Mouse (Mus musculus) left cerebral cortex, postnatal 10 days (tissue): Measurements from ENCODE around the gene Klhl8. TPM values are rescaled to one million over a fixed set of nuclear protein-coding genes. Genes with fewer than 3 reads are reported as not detected.

Experiments used
- DNase-seq, 2 experiments: peaks; one replicate each; pipeline ENCODE4 v3.0.0; 2021 to 2022; ENCODE audit warnings: low spot score in 2 of 2, mixed read lengths in 1 of 2; ENCODE audit errors: extremely low spot score in 1 of 2
- intact Hi-C: fragments of 180-260 bp; cut with DNase I; formaldehyde crosslinking; loops from one replicate; pipeline ENCODE4 v1.15.1; 2025
- total RNA-seq, 2 experiments: library from RNA; stranded (reverse); gene quantifications; 2 replicates each; pipeline ENCODE4 v1.2.3; 2021

The Klhl8 gene
- total RNA-seq, 2 experiments from 2014 or later = 37.8 to 40.5 TPM

DNA sequence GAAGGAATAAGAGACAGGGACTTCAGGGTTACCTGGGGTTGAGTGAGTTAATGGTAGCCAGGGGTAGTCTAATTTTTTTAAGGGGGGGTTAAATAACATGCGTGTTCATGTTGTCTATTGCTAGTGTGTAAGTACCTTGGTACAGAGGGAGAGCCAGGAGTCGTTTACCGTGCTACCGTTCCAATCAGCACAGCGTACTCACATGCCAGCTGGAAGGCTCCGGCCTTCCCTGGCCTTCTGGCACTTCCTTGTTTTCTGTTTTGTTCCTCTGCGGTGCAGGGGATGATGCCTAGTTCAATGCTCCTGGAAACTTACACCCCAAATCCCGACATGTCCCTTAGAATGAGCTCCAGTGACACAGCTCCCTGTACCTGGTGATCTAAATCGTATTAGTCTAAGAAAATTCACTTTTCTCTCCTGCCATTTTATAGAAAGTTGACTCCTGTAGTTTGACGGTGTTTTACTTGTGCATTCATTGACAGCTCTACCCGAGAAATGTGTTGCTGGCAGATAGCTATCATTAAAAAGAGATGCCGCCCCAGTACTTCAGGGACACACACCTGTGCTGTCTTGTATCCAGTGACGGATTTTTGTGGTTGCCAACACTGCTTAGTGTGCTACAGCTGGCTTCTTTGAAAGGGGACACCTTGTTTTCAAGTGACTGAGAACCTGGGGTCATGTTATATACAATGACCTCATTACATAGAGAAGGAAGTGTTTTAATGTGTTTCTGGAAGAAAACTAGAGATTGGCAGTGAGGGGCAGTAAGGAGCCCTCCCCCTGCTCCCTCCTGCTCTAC, 89.4 kb downstream of the Klhl8 start:
- intact Hi-C loops = no loop called here
- DNase-seq = no peak

DNA sequence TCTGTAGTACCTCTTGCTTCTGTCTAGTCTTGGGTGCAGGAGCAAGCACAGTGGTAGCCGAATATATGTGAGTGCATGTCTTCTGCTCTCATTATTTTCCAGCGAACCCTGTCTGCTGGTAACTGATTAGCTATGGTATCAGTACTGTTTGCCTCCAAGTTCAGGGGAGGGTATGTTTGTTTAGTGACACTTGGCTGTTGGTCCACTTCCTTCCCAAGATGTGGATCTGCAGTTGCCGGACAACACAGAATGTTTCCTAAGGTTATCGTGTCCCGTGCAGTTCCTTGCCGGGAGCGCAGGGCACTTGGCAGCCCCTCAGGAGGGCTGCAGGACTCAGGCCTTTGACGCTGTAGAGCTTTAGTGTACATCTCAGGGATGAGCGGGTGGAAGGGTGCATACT, 90.0 kb downstream of the Klhl8 start:
- no peak for DNase-seq
- intact Hi-C loops = no loop called here

DNA sequence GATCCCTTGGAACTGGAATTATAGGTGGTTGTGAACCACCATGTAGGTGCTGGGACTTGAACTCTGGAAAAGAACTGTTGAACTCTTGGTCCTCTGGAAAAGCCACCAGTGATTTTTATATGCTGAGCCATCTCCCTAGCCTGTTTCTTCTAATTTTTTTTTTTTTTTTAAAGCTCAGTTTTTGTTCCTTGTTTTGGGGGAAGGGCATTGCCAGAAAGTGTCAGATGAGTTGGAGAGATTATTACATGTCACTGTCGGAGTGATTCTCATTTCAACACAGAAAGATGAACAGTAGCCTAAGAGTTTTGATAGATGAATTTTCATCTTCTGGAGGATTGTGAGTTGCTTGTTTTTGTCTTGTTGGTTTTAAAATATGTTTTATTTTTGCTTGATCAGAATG, 91.4 kb downstream of the Klhl8 start:
- DNase-seq = no peak
- intact Hi-C loops = loop anchor here (5.0 kb wide), 3 partner anchors 37 to 137 kb away; no protein-coding TSS in a partner anchor

DNA sequence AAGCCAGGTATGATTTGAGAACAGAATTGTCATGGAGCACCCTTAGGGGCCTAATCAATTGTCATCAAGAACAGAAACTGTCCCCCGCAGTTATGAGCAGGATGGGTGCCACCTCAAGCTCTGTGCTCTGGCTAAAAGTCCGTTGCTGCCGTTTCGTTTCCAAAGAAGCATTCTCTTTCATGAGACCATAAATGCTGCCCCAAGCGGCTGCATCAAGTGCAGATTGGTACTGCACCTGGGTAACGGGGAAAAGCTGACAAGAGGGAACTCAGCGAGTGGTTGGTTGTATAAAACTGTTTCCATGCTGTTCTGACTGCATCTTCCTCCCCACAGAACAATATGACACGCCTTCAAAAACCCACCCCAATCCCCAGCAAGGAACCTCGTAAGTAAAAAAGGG, 92.5 kb downstream of the Klhl8 start:
- DNase-seq = no peak
- intact Hi-C loops = loop anchor here (5.0 kb wide), 3 partner anchors 36 to 136 kb away; no protein-coding TSS in a partner anchor

DNA sequence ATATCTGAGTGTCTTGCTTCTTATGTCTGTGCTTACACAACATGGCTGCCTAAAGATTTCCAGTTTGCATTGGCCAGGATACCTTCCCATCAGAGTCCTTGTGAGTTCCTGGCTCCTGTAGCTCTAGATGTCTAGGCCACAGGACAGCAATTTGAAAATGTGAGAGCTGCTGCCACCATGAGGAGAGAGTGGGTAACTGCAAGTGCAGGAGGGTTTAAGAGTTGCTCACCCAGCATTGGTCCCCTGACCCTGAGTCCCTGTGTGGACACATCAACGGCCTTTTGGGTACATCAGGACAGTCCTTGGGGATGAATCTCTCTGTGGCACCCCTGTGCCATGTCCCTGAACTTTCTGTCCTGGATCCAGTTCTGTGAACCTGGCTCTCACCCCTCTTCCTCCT, 93.3 kb downstream of the Klhl8 start:
- DNase-seq = peak; percentile 63 to 65
- intact Hi-C loops = loop anchor here (5.0 kb wide), 3 partner anchors 35 to 135 kb away; no protein-coding TSS in a partner anchor

DNA sequence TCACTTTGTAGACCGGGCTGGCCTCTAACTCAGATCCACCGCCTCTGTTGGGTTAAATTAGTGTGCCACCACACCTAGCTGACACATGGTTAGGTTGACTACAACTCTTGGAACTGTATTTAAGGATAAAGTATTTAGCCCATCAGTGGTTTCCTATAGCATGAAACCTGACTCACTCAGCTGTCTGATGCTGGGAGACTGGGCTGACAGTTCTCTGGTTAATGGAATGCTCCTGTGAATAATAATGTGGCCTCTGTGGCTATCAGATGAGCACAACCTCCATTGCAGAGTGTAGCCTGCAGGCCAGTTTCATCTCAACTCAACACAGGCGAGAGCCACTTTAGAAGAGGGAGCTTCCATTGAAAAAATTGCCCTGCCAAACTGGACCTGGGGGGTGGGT, 94.3 kb downstream of the Klhl8 start:
- intact Hi-C loops = loop anchor here (5.0 kb wide), 3 partner anchors 34 to 134 kb away; no protein-coding TSS in a partner anchor

DNA sequence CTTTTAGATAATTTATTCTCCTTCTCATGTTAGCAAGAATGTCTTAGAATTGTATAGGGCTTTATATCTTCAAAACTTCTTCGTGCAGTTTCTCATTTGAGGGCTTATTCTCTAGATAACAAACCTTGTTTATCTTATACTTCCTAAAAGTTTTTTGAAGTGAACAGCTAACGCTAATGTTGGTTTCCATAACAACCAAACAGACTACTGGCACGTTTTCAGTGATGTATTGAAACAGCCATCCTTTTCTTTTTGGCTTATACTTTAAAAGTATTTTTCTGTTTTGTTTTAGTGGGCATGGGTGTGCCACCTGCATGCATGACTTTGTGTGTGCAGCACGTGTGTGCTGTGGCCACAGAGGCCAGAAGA, 95.8 kb downstream of the Klhl8 start:
- intact Hi-C loops = loop anchor here (5.0 kb wide), 3 partner anchors 33 to 133 kb away; no protein-coding TSS in a partner anchor
- DNase-seq = no peak

More for the DNA sequence above, 94.3 kb downstream of the Klhl8 start:
- no peak for DNase-seq

DNA sequence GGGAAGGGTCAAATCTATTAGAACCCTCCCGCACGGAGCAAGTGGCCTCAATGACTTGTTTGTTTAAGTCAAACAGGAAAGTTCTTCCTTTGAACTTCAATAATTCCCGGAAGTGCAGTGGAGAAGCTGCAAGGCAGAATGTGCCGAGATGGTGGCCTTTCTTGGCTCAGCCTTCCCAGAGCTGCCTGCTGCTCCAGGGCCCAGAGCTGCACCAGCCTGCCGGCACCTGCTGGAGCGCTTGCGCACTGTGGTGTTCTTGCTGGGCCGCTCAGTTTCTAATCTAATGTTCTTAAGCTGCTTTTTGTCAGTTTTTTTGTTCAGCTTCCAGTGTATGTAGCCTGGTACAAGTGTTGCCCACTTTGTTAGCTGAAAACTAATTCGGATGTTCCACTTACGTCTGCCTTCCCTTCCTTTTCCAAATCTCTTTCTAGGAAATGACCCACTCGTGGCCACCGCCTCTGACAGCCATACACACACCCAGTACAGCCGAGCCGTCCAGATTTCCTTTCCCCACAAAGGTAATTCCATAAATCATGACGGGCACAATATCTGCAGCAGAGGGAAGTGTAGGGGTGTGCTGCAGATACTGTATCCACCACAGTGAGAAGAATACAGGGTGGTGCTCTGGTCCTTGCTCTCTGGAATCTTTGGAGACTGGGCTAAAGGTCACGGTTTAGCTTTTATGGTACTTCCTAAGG, 96.4 kb downstream of the Klhl8 start:
- intact Hi-C loops = loop anchor here (5.0 kb wide), 3 partner anchors 32 to 132 kb away; no protein-coding TSS in a partner anchor
- DNase-seq = peak in 1 of 2 experiments; percentile 67

DNA sequence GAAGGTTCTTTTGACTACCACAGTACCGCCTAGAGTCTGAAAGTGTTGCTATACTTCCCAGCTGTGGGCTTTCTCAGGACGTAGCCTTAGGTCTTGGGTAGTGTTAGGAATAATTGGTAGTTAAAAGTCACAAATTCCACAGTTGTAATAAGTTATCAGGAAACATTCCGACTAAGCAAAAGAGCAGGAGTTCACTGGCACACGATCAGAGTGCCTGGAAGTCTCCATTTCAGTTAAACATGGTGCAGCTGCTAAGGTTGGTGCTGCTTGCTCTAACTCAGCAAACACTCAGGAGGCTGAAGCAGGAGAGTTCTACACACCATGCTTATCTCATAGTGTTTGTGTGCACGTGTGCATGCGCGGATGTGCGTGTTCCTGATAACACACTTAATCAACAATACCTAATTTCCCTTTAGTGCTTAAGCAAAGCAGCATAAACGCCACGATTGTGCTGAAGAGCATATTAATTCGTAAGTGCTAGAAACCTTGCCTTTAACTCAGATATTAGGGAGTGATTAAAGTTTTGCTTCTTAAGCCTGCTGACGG, 97.0 kb downstream of the Klhl8 start:
- intact Hi-C loops = no loop called here
- DNase-seq = no peak

DNA sequence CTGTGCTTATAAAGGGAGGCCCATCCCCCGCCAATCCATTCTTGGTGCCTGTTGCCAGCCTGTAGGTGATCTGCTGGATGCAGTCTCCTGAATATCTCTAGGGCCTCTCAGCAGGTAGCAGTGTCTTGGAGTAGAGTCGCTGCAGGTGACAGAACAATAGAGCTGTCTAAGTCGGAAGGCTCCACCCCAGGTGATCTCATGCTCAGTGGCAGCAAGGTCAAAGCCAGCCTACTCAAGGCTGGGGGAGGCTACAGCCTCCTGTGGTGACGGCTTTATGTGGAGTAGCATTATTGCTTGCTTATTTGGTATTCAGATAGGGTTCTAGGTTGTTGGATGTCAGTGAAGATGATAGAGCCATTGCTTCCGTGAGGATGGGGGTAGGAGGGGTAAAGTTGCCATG, 97.8 kb downstream of the Klhl8 start:
- intact Hi-C loops = no loop called here
- no peak for DNase-seq

Other genes starting within 250 kb of the Klhl8 start
- gene Aff1, start 218.9 kb downstream of the Klhl8 start, total RNA-seq = 1 to 10 TPM; 5.2 to 8.9 TPM
- 1 to 10 TPM; 1.3 to 1.9 TPM for gene Hsd17b13, start 66.2 kb upstream of the Klhl8 start, total RNA-seq
- 10 to 100 TPM; 27.6 to 29.4 TPM for gene Hsd17b11, start 110.7 kb upstream of the Klhl8 start, total RNA-seq
- 10 to 100 TPM; 50.9 to 55.9 TPM for gene Nudt9, start 135.0 kb upstream of the Klhl8 start, total RNA-seq
- not detected for gene Gm17660, start 166.3 kb upstream of the Klhl8 start, total RNA-seq
- gene Sparcl1, start 202.5 kb upstream of the Klhl8 start, total RNA-seq = 1,000 to 10,000 TPM; 1,043 to 1,055 TPM